Mouse (Mus musculus): ENCODE data around the gene Tfam. TPM values are rescaled to one million over a fixed set of nuclear protein-coding genes. Genes with fewer than 3 reads are reported as not detected.

The Tfam gene
- total and polyA plus RNA-seq, 3 experiments = 8.6 to 67.5 (median 61.0) TPM

GRCm38 (mm10) chr10:71267973-71268372 lies 29.9 kb upstream of the Tfam start:
- TF ChIP-seq CTCF (IDR thresholded peaks at IDR 0.05) (no peak), POLR2A (IDR thresholded peaks at IDR 0.05; ENCODE audit: insufficient read depth, low read depth, low read length) (no peak), EP300 (IDR thresholded peaks at IDR 0.05; ENCODE audit: insufficient read depth, low read depth, low read length) (no peak)
- no peaks in the 10 kb centered on the region for H3K27me3 ChIP-seq (ENCODE audit: control insufficient read depth, insufficient read depth, low read length)
- peaks cover 5% of the 10 kb centered on the region; the same call in 1 of the 2 replicates for H3K36me3 ChIP-seq (ENCODE audit: control insufficient read depth, insufficient read depth, low read length)
- peaks cover 3% of the 10 kb centered on the region; the same call in 1 of the 2 replicates for H3K4me1 ChIP-seq (ENCODE audit: control insufficient read depth, insufficient read depth, low read length)
- no peaks in the 10 kb centered on the region; the same call in 1 of the 2 replicates for H3K79me2 ChIP-seq (replicated peaks; ENCODE audit: control insufficient read depth, insufficient read depth, low read length)
- no peak for DNase-seq
- intact Hi-C loops (cut with DNase I) = no loop called here
- no peak overlapping the region for H3K9ac ChIP-seq (ENCODE audit: low read depth, low read length)
- H3K4me3 ChIP-seq = no peak overlapping the region
- 76% methylated on average over 2 of the region's 2 CpGs for WGBS
- H3K27ac ChIP-seq = no peak overlapping the region

DNA sequence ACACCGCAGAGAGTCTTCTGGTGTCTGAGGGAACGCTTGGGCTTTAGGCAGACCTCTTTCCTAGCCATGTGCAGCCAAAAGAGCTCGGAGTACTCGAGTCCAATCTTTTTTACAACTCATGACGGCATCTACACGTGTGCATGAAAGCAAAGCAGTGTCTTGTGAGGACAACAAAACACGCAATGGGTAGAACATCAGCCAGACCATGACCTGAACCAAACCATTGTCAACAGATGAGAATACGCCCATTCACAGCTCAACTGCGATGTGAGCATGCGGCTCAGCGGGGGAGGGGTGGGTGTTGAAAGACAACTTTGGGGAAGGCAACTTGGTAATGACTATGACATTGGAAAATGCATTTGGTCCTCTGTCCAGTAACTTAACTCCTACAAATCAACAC lies 29.4 kb upstream of the Tfam start:
- WGBS = 63% methylated on average over 11 of the region's 11 CpGs
- TF ChIP-seq POLR2A (IDR thresholded peaks at IDR 0.05; ENCODE audit: insufficient read depth, low read depth, low read length) = no peak
- TF ChIP-seq EP300 (IDR thresholded peaks at IDR 0.05; ENCODE audit: insufficient read depth, low read depth, low read length) = no peak
- TF ChIP-seq CTCF (IDR thresholded peaks at IDR 0.05) = no peak
- intact Hi-C loops (cut with DNase I) = no loop called here
- Histone ChIP-seq H3K4me1 (ENCODE audit: control insufficient read depth, insufficient read depth, low read length) (peaks cover 3% of the 10 kb centered on the region; the same call in 1 of the 2 replicates), H3K36me3 (ENCODE audit: control insufficient read depth, insufficient read depth, low read length) (peaks cover under 1% of the 10 kb centered on the region; the same call in 1 of the 2 replicates), H3K4me3 (no peak overlapping the region), H3K27me3 (ENCODE audit: control insufficient read depth, insufficient read depth, low read length) (no peaks in the 10 kb centered on the region), H3K79me2 (replicated peaks; ENCODE audit: control insufficient read depth, insufficient read depth, low read length) (no peaks in the 10 kb centered on the region; the same call in 1 of the 2 replicates), H3K27ac (no peak overlapping the region), H3K9ac (ENCODE audit: low read depth, low read length) (no peak overlapping the region)
- DNase-seq = no peak

- 91% methylated on average over 4 of the region's 4 CpGs for WGBS
These were observed 27.0 kb upstream of the Tfam start for GRCm38 (mm10) chr10:71265067-71265466.

DNA sequence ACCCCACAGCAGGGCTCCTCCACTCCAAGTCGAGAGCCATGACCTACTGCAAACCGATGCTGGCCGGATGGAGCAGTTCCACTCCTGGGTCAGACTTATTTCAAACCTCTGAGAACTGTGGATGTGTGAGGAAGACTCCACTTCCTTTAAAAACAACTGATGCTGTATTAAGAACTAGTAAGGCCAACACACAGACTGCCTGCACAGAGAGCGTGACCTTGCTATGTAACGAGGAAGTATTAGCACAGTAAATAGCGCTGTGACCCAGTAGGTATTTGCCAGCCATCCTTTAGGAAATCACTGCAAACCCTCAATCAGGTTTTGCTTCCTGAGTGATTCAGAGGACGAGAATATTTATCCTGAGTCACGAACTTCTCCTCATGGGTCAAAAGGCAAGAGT lies 23.6 kb upstream of the Tfam start:
- TF ChIP-seq CTCF (IDR thresholded peaks at IDR 0.05) (no peak), EP300 (IDR thresholded peaks at IDR 0.05; ENCODE audit: insufficient read depth, low read depth, low read length) (no peak), POLR2A (IDR thresholded peaks at IDR 0.05; ENCODE audit: insufficient read depth, low read depth, low read length) (no peak)
- H3K4me1 ChIP-seq (ENCODE audit: control insufficient read depth, insufficient read depth, low read length) = peaks cover 1% of the 10 kb centered on the region; the same call in 1 of the 2 replicates
- DNase-seq = no peak
- no peak overlapping the region for H3K4me3 ChIP-seq
- H3K9ac ChIP-seq (ENCODE audit: low read depth, low read length) = no peak overlapping the region
- no peaks in the 10 kb centered on the region for H3K27me3 ChIP-seq (ENCODE audit: control insufficient read depth, insufficient read depth, low read length)
- H3K27ac ChIP-seq = no peak overlapping the region
- no peaks in the 10 kb centered on the region; the same call in 1 of the 2 replicates for H3K79me2 ChIP-seq (replicated peaks; ENCODE audit: control insufficient read depth, insufficient read depth, low read length)
- intact Hi-C loops (cut with DNase I) = no loop called here
- no peaks in the 10 kb centered on the region for H3K36me3 ChIP-seq (ENCODE audit: control insufficient read depth, insufficient read depth, low read length)
- 52% methylated on average over 8 of the region's 8 CpGs for WGBS

More at GRCm38 (mm10) chr10:71265067-71265466, 27.0 kb upstream of the Tfam start:
- Histone ChIP-seq H3K4me1 (ENCODE audit: control insufficient read depth, insufficient read depth, low read length) (peaks cover 3% of the 10 kb centered on the region; the same call in 1 of the 2 replicates), H3K27me3 (ENCODE audit: control insufficient read depth, insufficient read depth, low read length) (no peaks in the 10 kb centered on the region), H3K36me3 (ENCODE audit: control insufficient read depth, insufficient read depth, low read length) (no peaks in the 10 kb centered on the region), H3K4me3 (no peak overlapping the region), H3K27ac (no peak overlapping the region), H3K79me2 (replicated peaks; ENCODE audit: control insufficient read depth, insufficient read depth, low read length) (no peaks in the 10 kb centered on the region; the same call in 1 of the 2 replicates), H3K9ac (ENCODE audit: low read depth, low read length) (no peak overlapping the region)
- TF ChIP-seq CTCF (IDR thresholded peaks at IDR 0.05) (no peak), POLR2A (IDR thresholded peaks at IDR 0.05; ENCODE audit: insufficient read depth, low read depth, low read length) (no peak), EP300 (IDR thresholded peaks at IDR 0.05; ENCODE audit: insufficient read depth, low read depth, low read length) (no peak)
- intact Hi-C loops (cut with DNase I) = no loop called here
- no peak for DNase-seq

DNA sequence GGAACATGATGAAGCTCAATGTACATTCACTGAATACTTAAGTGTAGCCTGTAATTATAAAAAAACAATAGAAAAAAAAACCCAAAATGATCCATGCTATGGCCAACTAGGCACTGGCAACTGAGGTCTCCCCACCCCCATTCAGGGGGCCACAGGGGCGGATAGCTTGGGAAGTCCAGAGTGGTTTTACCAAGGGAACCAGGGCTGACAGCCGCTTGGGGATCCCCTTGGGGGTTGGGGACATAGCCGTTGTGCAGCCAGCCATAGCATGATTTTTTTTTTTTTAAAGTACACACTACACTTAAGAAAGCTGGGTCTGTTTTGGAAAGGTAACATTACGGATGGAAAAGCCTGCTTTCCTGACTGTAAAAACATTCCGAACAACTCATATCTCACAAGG lies 20.9 kb upstream of the Tfam start:
- H3K36me3 ChIP-seq (ENCODE audit: control insufficient read depth, insufficient read depth, low read length) = no peaks in the 10 kb centered on the region; the same call in 1 of the 2 replicates
- H3K27ac ChIP-seq = no peak overlapping the region
- no peaks in the 10 kb centered on the region for H3K27me3 ChIP-seq (ENCODE audit: control insufficient read depth, insufficient read depth, low read length)
- TF ChIP-seq POLR2A (IDR thresholded peaks at IDR 0.05; ENCODE audit: insufficient read depth, low read depth, low read length) = no peak
- no peak for DNase-seq
- H3K4me3 ChIP-seq = no peak overlapping the region
- H3K9ac ChIP-seq (ENCODE audit: low read depth, low read length) = no peak overlapping the region
- intact Hi-C loops (cut with DNase I) = no loop called here
- H3K79me2 ChIP-seq (replicated peaks; ENCODE audit: control insufficient read depth, insufficient read depth, low read length) = no peaks in the 10 kb centered on the region; the same call in 1 of the 2 replicates
- 83% methylated on average over 5 of the region's 5 CpGs for WGBS
- H3K4me1 ChIP-seq (ENCODE audit: control insufficient read depth, insufficient read depth, low read length) = no peaks in the 10 kb centered on the region

GRCm38 (mm10) chr10:71258516-71258915 lies 20.4 kb upstream of the Tfam start:
- intact Hi-C loops (cut with DNase I) = no loop called here
- H3K27ac ChIP-seq = no peak overlapping the region

More at GRCm38 (mm10) chr10:71258516-71258915, 20.4 kb upstream of the Tfam start:
- no peak overlapping the region for H3K9ac ChIP-seq (ENCODE audit: low read depth, low read length)
- no peaks in the 10 kb centered on the region for H3K27me3 ChIP-seq (ENCODE audit: control insufficient read depth, insufficient read depth, low read length)
- DNase-seq = no peak
- WGBS = 84% methylated on average over 8 of the region's 8 CpGs
- no peaks in the 10 kb centered on the region; the same call in 1 of the 2 replicates for H3K79me2 ChIP-seq (replicated peaks; ENCODE audit: control insufficient read depth, insufficient read depth, low read length)
- no peaks in the 10 kb centered on the region; the same call in 1 of the 2 replicates for H3K36me3 ChIP-seq (ENCODE audit: control insufficient read depth, insufficient read depth, low read length)
- no peak overlapping the region for H3K4me3 ChIP-seq
- TF ChIP-seq EP300 (IDR thresholded peaks at IDR 0.05; ENCODE audit: insufficient read depth, low read depth, low read length) (no peak), CTCF (IDR thresholded peaks at IDR 0.05) (no peak), POLR2A (IDR thresholded peaks at IDR 0.05; ENCODE audit: insufficient read depth, low read depth, low read length) (no peak)
- H3K4me1 ChIP-seq (ENCODE audit: control insufficient read depth, insufficient read depth, low read length) = no peaks in the 10 kb centered on the region
